Mouse (Mus musculus) Muller cell, postnatal 12 days (primary cell): ENCODE data around the gene Spink8.
"Not testable (repeated sequence)": the region's sequence is repeated elsewhere in the genome, so short reads cannot be mapped to it uniquely, and the experiment has no call there.

Experiments used
- DNase-seq: peaks from one replicate; pipeline ENCODE4 v3.0.0-alpha.2; 2015; ENCODE audit errors: inconsistent ontology term

Spink8 gene

DNA sequence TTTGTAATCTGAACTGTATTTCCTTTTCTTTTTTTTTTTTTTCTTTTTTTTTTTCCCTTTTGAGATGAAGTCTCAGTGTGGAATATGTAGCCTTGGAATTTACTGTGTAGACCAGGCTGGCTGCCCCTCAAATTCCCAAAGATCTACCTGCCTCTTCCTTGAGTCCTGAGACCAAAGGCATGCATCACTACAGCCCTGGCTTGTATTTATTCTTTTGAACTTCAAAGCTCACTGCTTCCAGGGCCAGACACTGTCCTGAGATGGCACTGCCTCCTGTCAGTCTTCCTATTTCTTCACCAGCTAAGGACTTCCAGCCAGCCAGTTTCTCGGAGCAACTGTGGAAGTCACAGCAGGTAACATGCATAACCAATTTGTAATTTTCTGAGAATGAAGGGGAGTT, at the start of gene Spink8:
Gene Spink8 (plus strand): TSS at position 301 of the 400 bp plus-strand sequence.
- DNase-seq = no peak

DNA sequence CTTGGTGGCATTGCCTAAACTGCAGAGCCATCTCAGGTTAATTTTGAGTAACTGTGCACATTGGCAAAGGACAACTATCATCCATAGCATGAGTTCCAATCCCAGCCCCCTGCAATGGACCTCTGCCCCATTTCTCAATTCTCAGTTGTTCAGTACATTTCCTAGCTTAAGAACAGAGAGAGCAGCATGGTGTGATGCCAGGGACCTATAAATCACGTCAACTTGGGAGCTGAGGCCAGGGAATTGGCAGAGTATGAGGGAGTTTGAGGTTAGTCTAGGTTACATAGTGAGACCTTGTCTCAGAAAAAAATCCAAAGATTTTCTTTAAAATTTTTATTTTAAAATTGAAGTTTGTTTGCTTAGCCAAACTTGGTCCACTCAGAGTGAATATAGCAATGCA, 45.2 kb upstream of the Spink8 start:
- not testable (repeated sequence) for DNase-seq

DNA sequence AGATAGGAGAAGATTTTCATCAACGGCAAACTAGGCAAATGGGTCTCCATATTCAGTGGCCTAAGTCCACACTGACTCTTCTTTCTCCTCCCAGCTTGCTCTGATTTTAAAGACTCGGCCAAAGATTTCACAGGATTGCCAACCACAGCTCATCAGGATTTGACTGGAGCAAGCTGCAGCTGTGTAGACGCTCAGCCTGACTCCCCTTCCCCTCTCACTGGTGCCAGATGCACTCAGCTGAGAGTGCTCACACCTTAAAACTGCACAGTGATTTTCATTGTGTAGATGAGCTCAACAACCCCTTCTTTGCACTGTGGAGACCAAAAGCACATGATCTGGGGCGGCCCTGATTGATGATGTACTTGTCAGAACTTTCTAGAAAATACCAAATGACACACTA, 21.5 kb upstream of the Spink8 start, which contains the start of gene Fbxw27:
Gene Fbxw27 (minus strand): TSS at position 101 of the 400 bp plus-strand sequence.
- DNase-seq = not testable (repeated sequence)

DNA sequence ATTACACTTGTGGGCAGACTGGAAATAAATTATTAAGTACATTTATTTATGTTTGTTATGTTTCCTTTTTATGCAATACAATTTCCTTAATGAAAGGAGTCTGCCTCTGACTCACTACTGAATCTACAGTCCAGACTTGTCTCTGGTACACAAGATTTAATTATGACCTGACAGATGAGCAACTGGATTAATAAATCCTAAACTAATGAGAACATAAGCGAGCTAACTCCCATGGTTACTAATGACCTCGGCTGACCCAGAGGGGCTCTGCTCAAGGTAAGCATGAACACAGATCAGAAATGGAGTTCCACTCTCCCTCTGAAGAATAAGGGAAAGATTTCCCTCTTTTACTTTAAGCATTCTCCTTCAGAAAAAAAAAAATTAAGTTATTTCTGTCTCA, 16.9 kb upstream of the Spink8 start:
- peak; percentile 33 for DNase-seq

DNA sequence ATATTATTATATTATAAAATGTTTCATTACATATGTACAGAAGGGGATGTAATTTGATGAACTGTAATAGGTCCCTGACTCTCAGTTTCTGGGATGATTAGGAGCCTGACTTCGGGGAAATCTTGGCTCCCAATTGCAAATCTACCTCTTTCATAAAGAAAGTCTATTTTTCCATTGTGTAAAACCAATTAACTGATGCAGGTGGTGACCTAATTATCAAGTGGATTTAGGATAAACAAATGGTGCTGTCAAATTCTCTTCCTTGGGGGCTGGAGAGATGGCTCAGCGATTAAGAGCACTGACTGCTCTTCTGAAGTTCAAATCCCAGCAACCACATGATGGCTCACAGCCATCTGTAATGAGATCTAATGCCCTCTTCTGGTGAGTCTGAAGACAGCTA, 16.3 kb upstream of the Spink8 start:
- peak; percentile 63 for DNase-seq

DNA sequence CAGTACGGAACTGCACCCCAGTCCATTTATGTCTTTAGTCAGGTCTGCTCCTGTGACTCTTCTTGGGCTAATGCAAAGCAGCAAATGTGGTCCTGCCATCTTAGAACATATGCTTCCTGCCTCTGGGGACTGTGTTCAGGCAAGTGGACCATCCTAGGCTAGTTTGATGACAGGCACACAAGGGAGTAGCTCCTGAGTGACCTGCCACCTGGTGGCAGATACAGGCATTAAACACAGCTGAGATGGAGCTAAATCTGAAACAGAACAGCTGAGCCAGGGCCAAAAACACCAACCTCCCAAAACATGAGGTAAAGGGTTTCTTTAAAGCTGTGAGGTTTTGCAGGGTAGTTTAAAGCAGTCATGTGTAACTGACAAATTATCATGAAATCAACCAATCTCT, 14.0 kb upstream of the Spink8 start:
- DNase-seq = peak; percentile 3

DNA sequence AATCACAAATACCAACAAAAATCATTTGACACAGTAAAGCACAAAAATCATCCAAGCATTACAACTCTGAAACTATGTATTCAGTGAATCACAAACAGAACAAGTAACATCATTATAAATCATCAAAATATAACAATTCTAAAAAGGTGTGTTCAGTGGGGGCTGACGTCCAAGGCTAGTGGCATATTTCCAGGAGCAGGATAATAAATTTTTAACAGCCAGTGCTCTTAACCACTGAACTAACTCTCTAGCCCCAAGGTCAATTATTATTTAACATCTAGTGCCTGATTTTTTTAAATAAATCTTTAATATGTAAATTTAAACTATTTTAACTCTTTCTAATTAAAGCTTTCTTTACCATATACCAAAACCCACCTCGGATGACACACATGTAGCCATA, 6.5 kb upstream of the Spink8 start:
- DNase-seq = not testable (repeated sequence)

DNA sequence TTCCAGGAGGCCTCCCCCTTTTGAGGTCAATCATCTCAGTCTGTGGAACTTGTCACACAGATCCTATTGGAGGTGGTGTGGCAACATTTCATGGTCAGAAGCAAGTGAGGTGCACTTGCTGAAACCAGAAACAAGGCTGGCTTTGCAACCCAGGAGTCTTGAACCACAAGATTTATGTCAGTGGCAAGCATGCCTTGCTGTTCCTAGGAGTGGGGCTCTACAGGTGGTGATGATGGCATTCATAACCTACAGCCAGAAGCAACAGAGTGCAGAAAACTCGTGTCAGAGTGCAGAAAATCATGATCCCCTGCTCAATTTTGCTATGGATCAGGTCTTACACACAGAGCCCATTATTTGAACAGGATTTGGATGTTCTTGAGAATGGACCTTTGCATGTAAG, 5.8 kb upstream of the Spink8 start:
- DNase-seq = no peak

DNA sequence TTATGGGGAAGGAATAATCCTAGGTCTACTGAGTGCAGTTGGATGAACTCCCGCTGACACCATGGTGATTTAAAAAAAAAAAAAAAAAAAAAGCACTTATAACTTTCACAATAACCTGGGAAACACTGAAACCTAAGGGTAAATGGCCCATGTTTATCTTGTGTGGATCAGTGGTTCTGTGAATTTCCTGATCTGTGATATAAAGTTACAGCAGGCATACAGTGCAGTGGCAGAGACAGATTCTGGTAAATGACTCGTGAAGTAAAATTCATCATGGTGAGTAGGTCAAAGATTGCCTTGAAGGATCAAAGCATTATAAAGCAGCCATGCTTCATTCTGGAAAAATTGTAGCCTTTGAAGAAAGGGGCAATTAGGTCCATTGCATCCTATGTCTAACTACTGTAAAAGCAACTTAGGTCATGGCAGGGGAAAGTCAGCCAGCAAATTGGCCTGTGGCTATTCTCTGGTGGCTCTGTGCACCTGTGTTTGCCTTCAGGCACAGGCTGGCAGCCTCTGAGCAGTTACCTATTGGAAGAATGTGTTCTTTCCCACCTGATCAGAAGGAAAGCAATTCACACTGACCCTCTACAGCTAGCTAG, 5.3 kb upstream of the Spink8 start:
- DNase-seq = no peak

DNA sequence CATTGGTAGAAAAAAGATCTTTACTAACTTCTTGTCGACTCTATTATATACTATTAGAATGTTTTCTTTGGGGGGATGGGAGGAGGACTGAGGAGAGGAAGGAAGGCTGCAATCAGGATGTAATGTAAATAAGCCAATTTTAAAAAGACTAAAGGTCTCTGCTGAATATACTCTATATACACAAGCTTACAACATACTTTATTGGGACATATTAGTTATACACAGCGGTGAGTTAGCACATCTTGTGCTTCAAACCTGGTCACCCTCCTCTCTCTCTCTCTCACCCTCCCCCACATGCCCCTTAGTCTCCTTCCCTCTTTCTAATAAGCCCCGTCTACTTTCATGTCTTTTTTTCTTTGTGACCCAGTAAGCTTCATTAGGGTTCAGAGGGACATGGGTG, 4.2 kb upstream of the Spink8 start:
- DNase-seq = no peak

DNA sequence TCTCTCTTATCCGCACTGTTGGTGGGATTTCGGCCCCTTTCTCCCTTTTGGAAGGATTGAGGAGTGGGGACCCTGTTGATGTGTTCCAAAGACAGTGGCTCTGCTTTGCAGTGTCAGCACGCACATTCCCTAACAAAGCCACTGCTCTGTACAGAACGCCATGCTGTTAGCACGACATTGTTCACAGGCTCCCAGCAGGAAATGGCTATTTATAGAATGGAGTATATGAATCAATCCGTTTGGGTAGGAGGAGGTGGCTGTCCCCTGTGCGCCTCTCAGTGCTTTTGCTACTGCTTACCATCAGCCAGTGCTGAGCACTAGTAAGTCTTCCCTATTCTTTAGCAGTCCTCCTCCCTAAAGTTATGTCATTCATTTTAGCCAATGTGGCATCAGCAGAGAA, 1.3 kb downstream of the Spink8 start:
- DNase-seq = no peak

DNA sequence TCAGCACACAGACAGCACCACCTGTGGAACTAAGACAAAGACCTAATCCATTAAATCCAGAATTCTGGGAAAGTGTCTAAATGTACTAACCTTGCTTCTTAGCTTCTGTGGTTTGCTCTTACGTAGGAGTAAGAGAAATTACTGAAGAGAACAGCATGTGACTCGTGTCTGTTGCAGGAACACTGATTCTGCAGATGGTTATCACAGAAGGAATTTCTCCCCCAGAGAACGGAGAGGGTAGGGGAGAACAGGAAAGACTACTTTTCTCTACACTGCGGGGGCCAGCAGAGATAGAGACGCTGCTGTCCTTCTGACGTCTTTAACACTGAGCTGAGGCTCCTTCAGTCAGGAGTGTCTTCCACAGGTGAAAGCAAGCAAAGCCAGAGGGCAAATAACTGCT, 4.3 kb downstream of the Spink8 start:
- no peak for DNase-seq

DNA sequence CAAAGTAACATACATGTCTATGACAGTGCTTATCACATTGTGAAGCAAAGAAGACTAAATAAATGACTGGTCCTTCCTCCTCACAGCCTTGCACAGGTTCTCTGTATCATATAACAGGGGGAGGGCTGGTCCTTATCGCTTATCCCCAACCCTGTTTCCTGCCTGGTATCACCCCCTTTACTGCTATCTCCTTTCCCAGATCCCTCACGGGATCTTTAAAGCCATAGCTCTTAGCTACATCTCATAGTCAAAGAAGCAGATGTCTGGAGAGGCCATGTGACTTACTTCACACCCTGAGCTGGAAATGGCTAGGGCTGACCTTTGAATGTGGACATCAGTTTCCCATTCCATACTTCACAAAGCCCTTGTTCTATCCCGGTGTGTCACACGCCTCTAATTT, 13.7 kb downstream of the Spink8 start:
- DNase-seq = no peak

DNA sequence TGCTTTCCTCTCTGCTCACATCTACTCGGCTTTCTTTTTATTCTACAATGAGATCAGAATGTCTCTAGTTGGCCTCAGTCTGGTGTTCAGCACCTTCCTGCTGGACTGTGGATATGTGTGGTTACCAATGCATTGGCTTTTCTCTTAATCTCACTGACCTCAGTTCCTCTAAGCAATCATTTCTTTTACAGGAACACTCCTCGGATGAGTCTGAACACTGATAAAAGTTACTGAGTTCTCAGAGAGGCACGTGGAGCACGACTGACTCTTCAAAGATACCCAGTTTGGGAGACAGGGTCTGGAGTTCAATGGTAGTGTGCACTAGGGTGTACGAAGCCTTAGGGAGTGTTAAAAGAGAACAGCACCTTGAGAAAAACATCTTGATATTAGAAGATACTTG, 14.1 kb downstream of the Spink8 start:
- DNase-seq = no peak

DNA sequence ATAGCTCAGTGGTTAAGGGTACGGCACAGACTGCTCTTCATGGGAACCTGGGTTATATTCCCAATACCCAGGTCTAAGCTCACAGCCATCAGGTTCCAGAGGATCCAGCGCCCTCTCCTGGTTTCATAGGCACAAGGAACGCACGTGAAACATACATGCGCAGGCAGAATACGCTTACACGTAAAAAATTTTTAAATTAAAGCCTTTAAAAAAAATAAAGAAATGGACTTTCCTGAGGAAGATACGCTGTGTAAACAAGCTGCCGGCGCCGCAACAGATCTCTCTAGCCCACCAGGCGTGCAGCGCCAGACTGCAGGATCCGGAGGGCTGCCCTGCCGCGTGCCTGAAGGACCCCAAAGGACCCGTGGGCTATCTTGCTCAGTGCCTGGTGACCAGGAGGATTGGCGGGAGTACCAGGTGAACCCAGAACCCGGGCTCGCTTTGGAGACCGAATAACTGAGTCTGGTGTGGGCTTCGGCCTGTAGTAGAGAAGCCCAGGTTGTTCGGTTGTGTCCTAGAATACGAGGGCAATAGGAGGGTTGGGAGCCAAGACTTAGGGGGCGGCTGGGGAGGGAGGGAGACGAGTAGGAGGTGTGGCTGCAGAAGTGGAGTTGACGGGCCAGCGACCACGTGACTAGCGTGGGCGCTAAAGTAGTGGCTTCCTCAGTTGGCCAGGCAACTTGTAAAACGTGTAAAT, 20.5 kb downstream of the Spink8 start, which contains the start of gene Nme6:
Gene Nme6 (plus strand): TSS at position 359 of the 697 bp plus-strand sequence.
- DNase-seq = peak; percentile 93

DNA sequence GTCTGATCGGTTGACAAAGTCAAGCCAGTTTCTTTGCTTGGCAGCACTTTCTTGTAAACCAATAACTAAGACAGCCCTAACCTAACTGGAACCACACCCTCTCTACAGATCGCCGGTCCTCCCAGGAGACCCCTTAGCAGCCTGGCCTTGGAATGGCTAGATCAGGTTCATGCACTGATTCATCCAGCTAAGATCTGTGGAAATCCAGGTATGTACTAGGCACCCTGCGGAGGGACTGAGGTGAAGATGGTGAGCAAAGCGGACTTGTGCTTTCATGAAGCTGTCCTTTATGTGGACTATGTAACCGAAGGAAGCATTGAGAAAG, 21.0 kb downstream of the Spink8 start:
- DNase-seq = no peak

DNA sequence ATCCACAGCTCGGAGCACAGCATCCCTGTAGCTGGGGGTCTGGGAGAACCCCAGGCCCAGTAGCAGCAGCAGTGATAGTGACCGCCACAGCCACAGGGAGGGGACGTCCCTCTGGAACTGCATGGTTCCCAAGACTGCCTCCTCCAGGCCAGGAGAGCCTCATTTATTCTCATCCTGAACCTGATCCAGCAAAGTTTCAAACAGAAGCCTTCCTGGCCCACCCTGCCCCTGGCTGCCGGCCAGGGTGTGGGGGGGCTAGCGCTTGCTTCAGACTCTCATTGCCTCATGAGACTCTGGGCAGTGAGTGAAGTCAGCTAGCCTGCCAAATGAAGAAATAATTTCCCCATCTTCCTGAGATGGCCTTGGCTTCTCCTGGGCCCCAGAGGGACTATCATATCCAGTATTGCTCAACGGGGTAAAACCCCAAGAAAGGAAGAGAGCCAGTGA, 37.3 kb downstream of the Spink8 start, which contains the start of gene Camp:
Gene Camp (minus strand): TSS at position 306 of the 447 bp plus-strand sequence.
- DNase-seq = peak; percentile 10

DNA sequence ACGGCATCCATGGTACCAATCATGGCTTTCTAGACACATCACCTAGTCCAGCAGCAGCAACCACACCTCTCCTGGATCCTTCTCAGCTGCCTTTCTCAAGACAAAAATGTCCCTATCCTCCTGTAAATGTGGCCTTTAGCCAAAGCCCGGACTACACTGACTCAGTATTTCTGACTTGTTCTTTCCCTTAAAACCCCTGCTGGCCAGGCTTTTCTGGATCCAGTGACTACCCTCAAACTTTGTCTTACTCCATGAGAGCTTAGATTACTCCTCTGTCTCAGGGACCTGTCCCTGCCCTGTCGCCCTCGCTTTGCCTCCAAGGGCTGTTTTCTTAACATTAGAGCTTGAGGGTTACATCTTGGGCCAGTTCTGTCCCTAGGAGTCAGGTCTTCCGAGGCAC, 38.0 kb downstream of the Spink8 start:
- no peak for DNase-seq

DNA sequence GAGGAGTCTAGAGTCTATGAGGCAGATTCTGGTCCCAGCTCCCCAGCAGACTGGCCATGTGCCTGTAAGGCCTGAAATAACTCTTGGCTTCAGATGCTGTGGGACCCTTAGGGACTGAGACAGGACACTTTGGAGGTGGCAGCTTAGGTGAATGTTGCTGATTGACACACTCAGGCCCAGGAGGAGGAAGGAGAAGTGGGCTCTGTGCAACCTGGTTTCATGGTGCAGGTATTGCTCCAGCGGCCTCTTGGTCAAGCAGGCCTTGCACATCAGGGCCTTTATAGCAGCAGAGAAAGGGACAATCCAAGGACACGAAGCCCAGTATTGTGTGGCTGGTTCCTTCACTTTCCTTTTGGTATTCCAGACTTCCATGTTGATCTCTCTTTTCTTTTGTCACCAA, 42.3 kb downstream of the Spink8 start:
- DNase-seq = no peak

DNA sequence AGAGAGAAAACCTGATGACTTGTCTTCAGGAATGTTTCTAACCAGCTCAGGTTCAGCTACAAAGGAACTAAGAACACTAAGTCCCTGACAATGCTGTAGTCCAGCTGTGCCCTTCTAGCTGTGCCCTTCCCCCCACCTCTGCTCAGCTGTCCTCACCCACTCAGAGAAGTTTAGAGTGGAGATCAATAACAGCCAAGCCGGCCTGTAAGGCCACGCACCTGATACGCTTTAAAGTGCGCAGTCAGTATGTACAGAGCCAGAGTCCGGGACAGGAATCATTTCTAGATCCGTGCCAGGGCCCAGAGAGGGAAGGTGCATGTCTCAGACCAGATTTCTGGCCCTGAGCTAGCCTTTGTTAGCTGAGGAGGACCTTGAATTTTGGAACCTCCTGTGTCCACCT, 43.9 kb downstream of the Spink8 start:
- DNase-seq = no peak

DNA sequence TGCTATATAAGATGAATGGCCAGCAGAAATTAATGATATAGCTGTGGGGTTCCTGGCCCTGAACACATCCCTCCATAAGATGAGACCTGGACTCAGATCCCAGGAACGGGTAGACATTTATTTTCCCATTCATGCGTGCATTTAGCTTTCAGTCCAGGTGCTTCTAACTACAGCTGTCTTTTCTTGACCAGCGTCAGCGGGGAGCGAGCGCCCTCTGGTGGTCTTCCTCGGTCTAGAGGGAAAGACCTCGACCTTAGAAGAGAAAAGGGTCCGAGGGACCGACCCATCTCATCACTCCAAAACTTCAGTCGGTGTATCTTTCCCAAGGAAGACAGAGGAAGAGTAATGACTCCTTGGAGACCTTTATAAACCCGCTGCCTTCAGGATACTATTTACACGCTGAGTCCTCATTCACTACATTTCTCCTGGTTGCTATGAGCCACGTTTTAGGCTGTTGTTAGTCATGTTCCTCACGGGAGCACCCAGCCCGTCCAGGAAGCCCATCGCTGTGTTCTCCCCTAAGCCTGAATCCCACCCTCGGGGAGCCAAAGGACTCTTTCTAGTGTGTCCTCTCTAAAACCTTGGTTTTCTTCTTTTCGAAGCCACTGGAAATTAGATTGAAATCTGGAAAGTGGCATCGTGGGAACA, 50.4 kb downstream of the Spink8 start:
- DNase-seq = peak; percentile 74

DNA sequence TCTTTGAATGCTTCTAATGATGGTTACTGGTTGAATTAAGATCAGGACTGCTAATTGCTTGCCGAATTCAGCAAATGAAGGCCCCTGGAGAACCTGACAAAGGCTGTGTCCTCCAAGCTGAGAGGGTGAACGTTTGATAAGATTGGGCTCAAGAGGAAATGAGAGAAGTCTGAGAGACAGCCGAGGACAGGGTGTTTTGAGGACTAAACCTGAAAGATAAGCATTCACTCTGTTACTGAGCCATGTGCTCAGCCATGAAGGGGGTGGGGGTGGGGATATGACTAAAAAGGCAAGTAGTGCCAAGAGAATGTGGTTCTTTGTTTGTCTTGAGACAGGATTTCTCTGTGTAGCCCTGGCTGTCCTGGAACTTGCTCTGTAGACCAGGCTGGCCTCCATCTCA, 51.0 kb downstream of the Spink8 start:
- DNase-seq = peak; percentile 16

DNA sequence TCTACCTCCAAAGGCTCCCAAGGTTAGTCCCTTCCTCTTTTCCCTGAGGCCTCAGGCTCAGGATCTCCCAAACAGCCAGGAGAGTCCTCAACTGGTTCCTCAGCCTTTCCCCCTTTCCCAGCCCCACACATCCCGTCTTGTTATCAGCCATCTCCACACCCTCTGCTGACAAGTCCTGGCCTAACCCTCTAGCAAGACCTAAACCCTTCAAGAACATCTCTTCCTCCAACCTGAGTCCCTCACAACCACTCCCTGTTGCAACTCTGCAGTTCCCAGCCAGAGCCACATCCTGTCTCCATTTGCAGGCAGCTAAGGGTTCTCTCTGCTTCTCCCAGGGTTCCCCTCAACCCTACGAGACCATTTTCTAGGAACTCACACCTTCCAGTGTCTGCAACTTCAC, 54.1 kb downstream of the Spink8 start:
- DNase-seq = no peak
